Mouse (Mus musculus) embryo, embryonic 10 days (tissue): ENCODE measurements around the gene Rdh16f1.

ENCODE experiments used
- DNase-seq: peaks from one replicate; pipeline ENCODE4 v3.0.0-alpha.2; 2015; ENCODE audit warnings: low spot score

The Rdh16f1 gene

DNA sequence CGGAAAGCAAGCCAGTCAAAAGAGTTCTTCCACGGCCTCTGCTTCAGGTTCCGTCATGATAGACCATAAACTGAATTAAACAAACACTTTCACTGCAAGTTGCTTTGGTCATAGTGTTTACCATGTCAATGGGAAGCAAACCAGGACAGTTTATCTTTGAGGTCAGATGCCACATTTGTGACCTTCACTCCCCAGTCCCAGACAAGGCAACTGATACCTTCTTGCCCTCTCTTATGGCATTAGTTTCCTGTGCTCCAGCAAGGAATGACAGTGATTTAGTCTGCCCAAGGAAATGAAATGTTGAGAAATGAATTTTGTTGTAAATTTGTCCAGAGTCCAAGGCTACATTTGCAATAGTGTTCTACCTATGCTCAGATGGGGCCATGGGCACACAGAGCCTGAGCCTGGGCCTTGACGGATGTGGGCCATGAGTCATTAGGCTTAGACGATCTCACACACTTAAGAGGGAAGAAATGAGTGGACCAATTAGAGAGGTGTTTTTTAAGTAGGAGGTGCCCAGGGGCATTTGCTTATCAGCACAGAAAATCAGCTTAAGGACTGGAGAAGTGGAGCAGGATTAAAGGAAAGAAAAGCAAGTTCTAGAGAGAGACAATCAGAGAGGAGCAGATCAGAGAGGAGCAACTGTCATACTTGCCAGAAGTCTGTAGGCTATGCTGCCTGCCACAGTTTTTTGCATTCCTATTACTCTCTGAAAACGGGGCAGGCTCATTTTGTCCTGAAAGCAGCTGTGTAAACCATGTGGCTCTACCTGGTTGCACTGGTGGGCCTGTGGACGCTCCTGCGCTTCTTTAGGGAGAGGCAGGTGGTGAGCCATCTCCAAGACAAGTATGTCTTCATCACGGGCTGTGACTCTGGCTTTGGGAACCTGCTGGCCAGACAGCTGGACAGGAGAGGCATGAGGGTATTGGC lies at the start of gene Rdh16f1, which contains the start of gene Rdh1:
Rdh16f1 (plus strand) TSS at position 607 of the 930 bp plus-strand sequence.
Rdh1 (plus strand) TSS at position 541 of the 930 bp plus-strand sequence.
- DNase-seq, result no peak

DNA sequence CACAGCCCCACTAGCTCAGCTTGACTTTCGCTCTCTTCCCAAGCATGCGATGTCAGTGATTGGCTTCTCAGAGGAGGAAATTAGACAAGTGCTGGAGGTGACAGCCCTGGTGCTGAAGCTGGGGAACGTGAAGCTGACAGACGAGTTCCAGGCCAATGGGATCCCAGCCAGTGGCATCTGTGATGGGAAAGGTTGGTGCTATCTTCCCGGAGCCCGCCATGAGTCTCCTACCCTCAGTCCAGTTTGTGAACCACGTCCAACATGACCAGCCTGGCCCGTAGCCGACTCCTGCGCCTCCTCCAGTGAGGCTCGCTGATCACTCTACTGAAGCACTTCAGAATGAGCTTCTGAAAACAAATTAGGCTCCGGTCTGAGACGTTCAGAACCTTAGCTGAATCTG lies 49.3 kb upstream of the Rdh16f1 start:
- no peak for DNase-seq

DNA sequence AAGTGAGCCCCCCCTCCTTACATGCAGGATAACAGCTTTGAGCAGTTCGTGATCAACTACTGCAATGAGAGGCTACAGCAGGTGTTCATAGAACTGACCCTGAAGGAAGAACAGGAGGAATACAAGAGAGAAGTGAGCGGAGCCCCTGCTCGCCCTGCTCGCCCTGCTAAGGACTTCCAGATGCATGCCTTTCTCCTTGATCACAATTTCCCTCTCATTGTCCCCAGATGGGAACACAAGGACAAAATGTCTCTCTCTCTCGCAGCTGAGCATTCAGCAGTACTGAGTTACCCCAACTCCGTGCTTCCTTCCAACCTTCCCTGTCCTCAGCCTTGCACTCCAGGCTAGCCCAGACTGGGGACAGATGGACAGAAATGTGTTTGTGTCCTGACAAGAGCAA lies 46.9 kb upstream of the Rdh16f1 start:
- DNase-seq, result no peak

DNA sequence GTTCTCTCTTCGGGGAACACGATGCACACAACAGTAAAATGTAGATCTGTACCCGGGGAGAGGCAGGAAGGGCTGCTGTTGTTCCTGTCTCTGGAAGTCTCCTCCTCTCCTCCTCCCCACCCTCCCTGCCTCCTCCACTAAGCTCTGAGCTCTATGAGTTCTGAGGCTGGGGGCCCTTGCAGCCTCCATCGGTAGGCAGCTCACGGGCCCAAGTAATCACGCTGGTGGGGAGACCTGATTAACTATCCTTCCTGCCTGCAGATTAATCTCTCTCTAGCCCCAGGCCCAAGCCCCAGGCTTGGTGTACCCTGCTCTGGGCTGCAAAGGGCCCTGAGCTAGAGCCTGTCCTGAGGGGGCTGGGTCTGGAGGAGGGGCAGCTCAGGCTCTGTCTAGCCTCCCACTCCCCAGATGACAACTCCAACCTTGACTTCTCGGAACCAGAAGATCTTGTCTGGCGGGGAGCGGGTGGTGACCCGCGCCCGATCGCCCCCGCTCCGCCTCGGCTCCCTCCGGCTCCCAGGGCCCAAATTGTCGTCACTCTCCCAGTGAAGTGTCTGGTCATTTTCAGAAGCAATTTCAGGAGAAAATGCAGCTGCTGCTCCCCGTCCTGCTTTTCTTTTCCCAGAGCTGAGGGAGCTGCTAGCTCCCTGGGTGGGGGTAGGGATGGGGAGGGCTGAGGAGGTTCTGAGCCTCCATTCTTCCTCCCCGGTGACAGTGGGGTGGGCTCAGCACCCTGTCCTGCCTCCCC lies 37.7 kb upstream of the Rdh16f1 start:
- DNase-seq, result no peak

DNA sequence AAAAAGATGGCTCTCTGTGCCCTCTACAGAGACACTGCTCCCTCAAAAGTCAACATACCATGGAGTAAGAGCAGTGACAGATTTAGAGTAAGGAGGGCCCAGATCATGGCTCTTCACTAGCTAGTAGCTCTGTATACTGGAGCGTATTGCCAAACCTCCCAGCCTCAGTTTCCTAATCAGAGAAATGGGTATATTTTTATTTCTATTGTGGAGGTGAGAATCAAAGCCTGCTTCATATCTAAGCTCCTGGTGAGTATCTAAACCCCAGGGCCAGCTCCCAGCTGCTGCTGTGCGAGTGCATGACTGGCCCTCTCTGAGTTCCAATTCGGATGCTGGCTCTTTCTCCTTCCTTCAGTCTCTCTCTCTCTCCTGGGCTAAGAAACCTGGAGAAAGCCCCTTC lies 35.4 kb upstream of the Rdh16f1 start, which contains the start of gene Tac2:
Tac2 (plus strand) TSS at position 301 of the 400 bp plus-strand sequence.
- no peak for DNase-seq

DNA sequence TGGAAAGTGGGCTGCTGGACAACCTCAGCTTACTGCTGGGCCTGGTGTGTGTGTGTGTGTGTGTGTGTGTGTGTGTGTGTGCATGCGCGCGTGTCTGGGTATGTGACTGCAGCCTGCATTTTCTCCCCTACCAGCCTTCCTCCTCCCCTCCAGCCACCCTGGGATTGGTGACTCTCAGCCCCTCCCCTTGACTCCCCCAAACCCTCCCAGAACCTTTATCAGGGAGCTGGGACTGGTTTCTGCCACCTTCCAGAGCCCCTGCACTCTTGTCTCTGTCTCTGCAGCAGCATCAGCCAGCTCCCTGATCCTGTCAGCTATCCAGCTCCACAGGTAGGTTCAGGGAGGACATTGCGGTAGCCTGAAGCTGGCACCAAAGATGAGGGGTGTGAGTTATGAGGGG lies 34.5 kb upstream of the Rdh16f1 start:
- no peak for DNase-seq

DNA sequence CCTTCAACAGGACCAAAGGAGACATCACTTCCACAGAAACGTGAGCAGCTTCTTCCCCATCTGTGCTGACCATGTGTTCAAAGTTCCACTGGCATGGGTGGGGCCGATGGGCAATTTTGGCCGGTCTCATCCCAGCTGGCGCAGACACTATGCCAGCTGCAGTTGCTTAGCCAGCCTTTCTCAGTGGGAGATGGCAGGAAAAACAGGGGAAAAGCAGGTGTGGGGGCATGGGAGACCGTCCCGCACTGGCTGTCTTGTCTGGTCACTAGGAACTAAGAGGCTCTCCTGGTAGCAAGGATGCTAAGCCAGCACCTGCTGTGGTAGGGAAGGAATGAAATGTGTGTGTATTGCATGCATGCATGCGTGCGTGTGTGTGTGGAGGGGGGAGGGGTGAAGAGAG lies 31.1 kb upstream of the Rdh16f1 start:
- no peak for DNase-seq

DNA sequence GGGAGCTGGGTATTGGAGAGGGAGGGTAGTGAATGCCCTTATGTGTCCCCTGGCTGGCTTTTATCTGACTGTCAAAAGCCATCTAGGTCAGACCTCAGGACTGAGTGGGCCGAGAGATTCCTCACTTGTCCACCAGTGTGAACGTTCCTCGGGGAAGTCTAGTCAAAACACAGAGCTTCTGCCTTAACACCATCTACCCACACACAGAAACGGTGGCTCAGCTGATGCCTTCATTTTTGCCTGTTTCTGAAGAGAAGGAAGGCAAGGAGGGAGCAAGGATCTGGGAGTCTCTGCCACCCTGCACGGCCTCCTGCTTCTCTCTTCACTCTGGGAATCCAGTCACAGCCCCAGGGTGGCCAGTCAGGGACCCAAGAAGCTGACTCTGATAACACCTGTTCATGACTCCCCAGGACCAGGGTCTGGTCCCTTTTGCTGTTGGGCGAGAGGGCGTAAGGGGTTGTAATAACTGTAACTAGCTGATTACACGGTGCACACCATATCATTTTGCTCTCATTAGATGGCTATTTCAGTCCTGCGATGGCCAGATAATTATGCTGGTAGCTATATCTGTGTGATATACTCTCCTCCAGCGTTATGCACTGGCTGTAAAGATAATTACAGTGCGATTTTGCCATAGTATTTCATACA lies 29.2 kb upstream of the Rdh16f1 start:
- DNase-seq, result no peak

DNA sequence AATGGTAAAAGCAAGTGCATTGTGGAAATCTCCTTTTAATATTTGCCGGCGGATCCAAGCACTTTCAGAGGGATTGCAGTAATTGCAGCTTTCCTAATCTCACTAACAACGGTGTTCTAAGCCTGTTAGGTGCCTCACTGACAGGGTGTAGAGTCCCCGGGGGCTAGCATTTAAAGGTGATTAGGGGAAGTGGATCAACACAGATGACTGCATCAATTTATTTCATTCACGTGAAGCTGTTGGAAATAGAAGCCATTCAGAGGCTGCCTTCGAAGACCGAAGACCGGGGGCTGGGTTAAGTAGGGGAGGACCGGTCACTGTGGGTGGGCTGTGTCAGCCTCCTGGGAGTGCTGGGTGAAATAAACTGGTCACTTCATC lies 28.7 kb upstream of the Rdh16f1 start:
- DNase-seq, result no peak

DNA sequence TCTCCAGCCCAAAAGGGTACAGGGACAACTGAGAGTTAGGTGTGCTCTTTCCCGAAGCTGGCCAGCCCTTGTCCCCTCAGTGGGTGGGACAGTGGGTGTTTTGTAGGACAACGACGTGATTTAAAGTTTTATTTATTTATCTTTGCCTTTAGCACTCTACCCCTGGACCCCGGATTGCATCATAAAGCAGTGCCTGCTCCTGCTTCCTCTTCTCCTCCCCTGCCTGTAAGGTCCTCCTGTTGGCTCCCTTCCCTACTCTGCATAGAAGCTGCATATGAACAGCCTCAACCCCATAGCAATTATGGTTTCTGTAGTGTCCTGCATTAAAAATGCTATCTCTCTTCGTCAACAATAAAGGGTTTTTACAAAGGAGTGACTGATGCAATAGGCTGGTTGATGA lies 28.2 kb upstream of the Rdh16f1 start:
- no peak for DNase-seq

DNA sequence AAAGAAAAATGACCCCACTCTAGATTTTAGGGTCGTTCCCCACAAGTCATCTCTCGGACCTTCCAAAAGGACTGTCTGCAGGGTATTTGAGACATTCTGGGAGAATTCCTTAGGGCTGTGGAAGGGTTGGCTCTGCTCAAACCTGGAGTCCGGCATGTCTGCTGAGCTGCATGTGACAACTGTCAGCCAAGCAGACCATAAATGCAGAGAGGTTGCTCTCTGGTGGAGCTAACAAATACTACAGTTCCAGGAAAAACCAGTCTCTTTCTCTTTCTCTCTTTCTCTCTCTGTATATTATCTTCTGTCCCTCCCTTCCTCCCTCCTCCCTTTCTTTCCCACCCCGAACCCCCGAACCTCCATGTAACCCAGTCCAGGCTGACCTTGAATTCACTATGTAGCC lies 25.2 kb upstream of the Rdh16f1 start:
- DNase-seq, result peak; percentile 52

DNA sequence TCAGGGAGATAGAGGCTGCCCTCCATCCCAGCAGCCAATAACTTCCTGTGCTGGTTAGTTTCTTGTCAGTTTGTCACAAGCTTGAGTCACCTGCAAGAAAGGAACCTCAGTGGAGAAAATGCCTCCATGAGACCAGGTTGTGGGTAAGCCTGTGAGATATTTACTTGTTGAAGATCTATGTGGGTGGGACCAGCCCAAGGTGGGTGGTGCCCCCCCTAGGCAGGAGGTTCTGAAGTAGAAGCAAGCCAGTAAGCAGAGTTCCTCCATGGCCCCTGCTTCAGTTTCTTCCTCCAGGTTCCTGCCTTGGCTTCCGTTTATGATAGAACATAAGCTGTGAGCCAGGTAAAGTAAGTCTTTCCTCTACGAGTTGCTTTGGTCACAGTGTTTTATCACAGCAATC lies 23.3 kb upstream of the Rdh16f1 start:
- no peak for DNase-seq

DNA sequence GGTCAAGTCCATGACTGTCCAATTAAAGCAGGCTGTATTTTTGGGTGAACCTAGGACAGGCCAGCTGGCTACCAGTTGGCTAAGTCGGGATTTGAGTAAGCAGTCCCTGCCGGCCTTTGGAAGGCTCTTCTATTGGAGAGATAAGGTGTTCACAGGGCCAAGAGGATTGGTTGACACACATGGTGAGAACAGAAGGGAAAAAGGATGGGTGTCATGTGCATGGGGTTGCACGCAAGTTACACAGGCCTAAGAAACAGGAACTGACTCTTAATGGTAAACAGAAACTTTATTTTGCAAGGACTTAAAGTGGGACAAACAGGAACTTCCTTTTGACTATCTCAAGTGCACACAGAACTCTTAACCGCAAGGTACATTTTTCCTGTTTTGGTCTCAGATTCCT lies 22.7 kb upstream of the Rdh16f1 start:
- no peak for DNase-seq

DNA sequence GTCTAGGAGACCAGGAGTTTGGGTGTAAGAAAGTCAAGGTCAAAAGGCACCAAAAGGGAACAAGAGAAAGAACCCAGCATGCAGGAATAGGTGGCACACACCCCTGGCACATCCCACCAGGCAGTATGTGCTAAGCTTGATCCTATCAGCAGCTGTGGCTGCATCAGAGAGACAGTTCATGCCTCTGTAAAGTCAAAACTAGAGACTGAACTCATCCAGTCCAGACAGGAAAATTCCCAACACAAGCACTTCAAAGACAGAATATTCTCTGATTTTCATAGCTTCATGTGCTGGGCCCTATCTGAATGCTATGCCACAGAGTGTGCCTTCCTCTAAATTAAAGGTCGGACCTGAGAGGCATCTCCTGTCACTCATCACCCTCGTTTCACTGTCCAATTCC lies 22.0 kb upstream of the Rdh16f1 start:
- no peak for DNase-seq

DNA sequence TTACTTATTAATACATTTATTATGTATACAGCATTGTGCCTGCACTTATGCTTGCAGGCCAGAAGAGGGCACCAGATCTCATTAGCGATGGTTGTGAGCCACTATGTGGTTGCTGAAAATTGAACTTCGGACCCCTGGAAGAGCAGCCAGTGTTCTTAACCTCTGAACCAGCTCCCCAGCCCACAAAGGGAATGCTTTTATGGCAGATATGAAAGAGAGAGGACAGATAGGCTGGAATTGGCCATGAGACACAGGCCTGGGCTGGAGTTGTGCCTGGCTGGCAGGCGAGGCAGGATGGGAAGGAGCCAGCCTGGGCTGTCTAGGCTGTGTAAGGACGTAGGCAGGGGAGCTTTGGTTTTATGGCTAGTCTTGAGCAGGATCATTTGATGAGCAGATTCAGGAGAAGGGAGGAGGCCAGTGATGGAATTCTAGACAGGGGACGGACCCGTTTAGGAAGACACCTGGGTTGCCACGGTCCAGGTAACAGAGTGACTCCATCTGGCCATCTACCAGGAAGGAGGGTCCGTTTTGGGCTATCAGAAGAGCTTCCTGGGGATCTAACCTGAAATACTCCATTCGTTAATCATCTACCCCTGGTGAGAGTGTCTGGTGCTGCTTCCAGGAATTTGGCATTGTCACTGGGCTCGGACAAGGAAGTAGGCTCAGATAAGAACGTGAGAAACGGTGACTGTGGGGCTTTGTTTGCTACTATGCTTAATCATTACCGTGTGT lies 21.3 kb upstream of the Rdh16f1 start:
- peak; percentile 64 for DNase-seq

DNA sequence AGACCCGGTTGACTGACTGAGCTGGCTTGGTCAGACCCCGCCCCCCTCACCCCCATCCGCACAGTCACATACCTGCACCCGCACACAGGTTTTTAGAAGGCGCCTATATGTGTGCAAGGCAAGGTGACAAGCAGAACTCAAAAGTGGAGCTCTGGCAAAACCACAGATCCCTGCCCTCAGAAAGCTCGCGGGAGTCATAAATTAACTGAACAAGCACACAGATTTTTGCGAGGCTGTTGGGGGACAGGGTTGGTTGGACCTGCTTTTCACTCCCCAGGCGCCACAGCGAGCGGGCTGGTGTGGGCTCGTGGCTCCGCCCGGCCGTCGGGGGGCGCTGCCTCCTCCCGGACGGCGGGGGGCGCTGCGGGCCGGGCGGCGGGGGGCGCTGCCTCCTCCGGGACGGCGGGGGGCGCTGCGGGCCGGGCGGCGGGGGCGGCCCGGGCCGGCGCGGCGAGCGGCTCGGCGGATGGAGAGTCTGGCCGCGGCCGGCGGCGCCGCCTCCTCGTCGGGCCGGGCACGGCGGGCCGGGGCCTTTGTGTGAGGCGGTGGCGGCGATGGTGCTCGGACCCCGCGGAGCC lies 20.4 kb upstream of the Rdh16f1 start, which contains the start of gene Zbtb39:
Zbtb39 (plus strand) TSS at position 456 of the 578 bp plus-strand sequence.
- DNase-seq, result peak; percentile 69

DNA sequence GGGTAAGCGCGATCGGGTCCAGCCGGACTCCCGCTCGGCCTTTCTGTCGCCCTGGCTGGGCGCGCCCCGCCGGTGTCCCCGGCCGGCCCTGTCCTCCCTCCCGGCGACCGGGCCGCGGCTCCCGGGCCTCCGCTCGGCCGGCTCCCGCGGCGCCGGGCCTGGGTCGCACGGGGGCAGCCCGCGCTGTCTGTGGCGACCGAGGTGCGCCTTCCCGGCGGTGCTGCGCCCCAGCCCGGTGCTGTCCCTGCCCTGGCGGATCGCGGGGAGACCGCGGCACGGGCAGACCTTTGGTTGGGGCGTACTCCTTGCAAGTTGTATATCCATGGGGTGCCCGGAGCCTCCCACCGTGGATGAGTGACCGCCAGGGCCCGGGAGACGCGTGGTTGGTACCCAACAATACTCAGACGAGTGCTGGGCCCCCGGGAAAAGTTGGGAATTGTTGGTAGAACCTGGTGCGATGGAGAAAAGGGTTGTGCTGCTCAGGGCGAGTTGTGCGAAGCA lies 19.9 kb upstream of the Rdh16f1 start:
- DNase-seq, result peak; percentile 44

DNA sequence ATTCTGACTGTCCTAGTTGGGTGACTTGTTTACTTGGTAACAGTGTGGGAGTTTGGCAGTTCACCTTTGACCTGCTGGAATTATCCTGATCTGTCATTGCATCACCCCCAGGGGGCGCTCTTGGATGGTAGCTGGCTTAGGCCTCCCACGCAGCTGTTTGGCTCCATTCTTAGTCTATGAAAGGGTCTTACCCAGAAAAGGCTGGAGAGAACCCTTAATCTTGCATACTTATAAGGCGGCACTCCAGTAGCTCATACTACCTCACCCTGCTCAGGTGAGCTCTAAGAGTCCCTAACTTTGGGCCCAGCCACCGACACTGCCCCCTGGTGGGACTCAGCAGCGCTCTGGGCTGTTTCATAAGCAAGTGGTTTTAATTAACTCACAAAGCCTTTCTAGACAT lies 14.9 kb upstream of the Rdh16f1 start:
- peak; percentile 46 for DNase-seq

DNA sequence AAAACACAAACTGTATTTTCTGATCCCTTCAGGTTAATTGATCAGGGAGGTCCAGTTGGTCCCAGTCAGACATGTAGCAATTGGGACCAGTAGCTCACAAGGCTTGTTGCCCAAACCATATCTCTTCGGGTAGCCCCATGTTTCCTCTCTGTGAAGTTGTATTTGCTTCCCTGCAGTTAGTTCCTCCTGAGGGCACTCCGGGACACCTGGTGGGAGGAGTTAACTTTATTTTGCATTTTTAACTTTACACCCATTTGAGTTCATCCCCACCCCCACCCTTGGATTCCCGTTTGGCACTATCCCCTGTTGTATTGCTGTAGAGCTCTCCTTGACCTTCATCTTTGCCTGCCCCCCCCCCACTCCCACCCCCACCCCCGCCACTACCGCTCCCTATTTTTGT lies 13.7 kb upstream of the Rdh16f1 start:
- DNase-seq, result no peak

DNA sequence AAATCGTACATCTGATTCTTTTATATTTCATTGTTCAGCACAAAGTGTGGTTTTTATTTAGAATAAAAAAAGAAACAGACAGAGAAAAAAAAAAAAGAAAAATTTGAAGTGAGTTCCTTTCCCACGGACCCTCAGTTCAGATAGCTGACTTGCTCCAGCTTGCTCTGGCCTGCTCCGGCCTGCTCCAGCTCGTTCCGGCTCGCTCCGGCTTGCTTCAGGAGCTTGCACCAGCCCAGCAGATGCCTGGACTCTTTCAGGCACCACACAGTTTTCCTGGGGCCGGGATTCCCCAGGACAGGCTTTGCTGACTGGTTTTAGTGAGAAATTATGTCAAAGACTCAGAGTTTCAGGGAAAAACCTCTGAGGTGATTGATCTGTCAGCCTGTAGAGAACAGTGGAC lies 12.3 kb upstream of the Rdh16f1 start:
- DNase-seq, result no peak
